Mouse (Mus musculus) retina, postnatal 7 days (tissue): Measurements from ENCODE around the gene Bbs7.
"Not testable (repeated sequence)": the region's sequence is repeated elsewhere in the genome, so short reads cannot be mapped to it uniquely, and the experiment has no call there.

Source experiments
- DNase-seq: peaks from one replicate; pipeline ENCODE4 v3.0.0-alpha.2; 2012; ENCODE audit warnings: low read depth, low spot score

Gene Bbs7

GRCm38 (mm10) chr3:36613202-36613907 lies at the start of gene Bbs7:
Gene Bbs7, minus strand, starts transcription at chr3:36613477.
- DNase-seq = peak; percentile 95

GRCm38 (mm10) chr3:36645245-36645559 lies 31.9 kb upstream of the Bbs7 start:
- not testable (repeated sequence) for DNase-seq

GRCm38 (mm10) chr3:36644554-36645244 lies 31.4 kb upstream of the Bbs7 start:
- no peak for DNase-seq

DNA sequence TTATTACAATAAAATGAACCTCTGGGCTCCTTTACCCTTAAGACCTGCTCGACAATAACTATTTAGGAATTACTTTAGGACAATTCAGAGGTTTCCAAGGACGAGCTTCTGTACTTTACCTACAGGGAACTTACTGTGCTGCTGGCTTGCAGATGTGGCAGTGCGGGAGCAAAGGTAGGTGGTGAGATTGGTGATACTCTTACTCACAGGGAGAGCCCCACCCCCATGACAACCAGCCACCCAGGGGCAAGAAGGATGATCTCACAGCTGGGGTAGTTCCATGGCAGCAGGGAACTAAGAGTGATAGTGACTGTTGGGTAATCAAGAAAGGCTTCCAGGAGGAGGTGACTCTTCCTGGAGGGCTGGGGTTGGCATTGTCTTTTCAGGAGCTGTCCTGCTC lies 30.1 kb upstream of the Bbs7 start:
- DNase-seq = no peak

DNA sequence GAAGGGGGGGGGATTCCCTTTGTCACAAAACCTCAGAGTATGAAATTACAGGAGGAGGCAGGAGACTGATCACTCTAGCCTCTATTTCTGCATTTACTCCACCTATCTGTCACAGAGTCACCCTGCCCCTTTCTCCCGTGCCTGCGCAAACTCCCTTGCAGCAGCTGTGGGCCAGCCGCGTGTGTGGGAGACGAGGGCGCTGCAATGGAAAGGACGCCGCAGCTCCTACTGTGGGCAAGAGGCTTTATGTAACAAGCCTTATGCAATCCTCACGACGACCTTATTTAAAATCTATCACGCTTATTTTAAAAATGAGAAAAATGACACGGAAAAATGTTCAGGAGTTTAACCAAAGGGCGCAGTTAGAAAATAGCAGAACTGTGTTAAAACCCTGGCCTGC lies 29.5 kb upstream of the Bbs7 start:
- no peak for DNase-seq

- DNase-seq = no peak
Measured at GRCm38 (mm10) chr3:36640787-36641186, 27.5 kb upstream of the Bbs7 start.

DNA sequence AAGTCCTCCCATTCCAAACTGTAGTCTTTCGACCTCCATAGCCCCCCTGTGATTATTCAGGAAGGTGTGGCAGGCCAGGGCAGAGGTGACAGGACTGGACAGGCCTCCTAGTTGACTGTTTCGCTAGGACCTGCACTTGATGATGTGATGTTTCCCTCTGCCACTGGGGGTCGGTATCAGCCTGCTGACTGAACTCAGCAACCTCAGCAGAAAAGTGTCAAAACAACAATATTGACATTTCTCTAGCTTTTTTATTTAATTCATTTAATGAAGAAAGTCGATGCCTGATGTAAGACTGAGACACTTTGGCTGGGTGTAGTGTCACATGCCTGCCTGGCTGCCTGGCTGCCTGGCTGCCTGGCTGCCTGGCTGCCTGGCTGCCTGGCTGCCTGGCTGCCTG lies 22.2 kb upstream of the Bbs7 start:
- DNase-seq = peak; percentile 29

- DNase-seq = no peak
Measured at GRCm38 (mm10) chr3:36626803-36627202, 13.5 kb upstream of the Bbs7 start.

- peak; percentile 71 for DNase-seq
Measured at GRCm38 (mm10) chr3:36618181-36618580, 4.9 kb upstream of the Bbs7 start.

GRCm38 (mm10) chr3:36613908-36614255 lies 605 bp upstream of the Bbs7 start:
- no peak for DNase-seq

DNA sequence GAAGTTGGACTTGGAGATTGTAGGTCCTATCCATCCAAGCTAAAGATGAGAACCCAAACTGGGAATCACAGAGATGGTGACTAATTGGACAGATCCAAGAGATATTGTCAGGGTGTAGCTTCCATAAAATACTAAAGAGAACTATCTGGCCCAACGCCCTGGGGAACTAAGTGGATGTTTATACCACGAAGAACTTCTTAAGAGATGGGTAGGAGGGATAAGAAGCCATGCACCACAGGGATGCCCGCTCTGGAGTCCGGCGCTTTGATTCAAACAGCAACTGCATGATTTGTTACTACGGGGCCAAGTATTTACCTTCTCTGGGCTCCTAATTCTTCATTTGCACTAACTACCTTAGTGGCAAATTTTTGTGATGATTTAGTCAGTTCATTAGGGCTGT lies 590 bp downstream of the Bbs7 start:
- DNase-seq = no peak

GRCm38 (mm10) chr3:36605894-36606783 lies 7.1 kb downstream of the Bbs7 start:
- DNase-seq = no peak

DNA sequence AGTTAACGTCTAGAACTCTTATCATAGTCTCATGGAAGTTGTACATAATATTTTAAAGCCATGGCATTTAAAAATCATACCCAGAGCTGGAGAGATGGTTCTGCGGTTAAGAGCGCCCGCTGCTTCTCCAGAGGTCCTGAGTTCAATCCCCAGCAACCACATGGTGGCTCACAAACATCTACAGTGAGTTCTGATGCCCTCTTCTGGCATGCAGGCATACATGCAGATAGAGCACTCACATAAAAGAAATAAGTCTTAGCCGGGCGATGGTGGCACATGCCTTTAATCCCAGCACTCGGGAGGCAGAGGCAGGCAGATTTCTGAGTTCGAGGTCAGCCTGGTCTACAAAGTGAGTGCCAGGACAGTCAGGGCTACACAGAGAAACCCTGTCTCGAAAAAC lies 13.5 kb downstream of the Bbs7 start:
- not testable (repeated sequence) for DNase-seq

DNA sequence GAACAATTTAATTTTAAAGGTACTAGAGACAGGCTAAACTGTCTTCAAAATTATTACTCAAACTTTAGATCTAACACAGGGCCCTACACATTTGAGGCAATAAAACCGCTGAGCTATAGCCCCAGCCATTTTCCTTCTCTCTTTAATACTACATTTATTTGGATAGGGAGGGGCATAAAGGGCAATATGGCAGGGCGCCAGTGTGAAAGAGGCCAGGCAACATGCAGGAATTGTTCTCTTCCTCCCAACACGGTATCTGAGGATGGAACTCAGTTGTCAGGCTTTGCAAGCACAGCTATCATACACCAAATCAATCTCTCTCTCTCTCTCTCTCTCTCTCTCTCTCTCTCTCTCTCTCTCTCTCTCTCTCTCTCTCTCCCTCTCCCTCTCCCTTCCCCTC lies 14.5 kb downstream of the Bbs7 start:
- DNase-seq = no peak

DNA sequence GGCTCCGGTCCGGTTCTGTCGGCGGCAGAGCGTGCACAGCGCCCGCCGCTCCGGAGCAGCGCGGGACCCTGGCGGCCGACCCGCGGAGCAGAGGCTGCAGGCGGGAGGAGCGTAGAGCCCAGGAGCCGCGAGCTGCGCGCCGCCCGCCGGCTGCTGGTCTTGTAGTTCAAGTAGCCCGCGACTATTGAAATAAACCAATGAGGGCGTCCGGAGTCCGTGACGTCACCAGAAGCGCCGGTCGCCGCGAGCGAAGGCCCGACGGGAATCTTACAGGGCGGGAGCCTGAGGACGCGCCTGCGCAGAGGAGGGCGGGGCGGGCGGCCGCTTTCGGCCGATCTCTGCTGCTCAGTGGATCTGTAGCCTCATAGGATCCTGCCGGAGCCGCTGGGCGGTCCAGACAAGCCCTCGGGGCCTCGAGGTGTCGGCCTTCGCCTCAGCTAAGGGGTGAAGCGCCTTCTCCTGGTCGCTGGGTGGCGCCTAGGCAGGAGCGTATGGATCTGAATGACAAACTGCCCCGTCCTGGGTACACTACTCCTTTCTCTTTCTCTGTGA lies 41.4 kb downstream of the Bbs7 start, which contains the start of gene Ccna2:
TSS of gene Ccna2 (minus strand) at position 324 of the 552 bp plus-strand sequence.
- peak; percentile 93 for DNase-seq

- no peak for DNase-seq
Measured at GRCm38 (mm10) chr3:36571361-36571826, 41.9 kb downstream of the Bbs7 start.

- DNase-seq = no peak
Measured at GRCm38 (mm10) chr3:36569836-36570235, 43.4 kb downstream of the Bbs7 start.

- no peak for DNase-seq
Measured at GRCm38 (mm10) chr3:36563666-36564065, 49.6 kb downstream of the Bbs7 start.

GRCm38 (mm10) chr3:36559606-36560005 lies 53.7 kb downstream of the Bbs7 start:
- no peak for DNase-seq

DNA sequence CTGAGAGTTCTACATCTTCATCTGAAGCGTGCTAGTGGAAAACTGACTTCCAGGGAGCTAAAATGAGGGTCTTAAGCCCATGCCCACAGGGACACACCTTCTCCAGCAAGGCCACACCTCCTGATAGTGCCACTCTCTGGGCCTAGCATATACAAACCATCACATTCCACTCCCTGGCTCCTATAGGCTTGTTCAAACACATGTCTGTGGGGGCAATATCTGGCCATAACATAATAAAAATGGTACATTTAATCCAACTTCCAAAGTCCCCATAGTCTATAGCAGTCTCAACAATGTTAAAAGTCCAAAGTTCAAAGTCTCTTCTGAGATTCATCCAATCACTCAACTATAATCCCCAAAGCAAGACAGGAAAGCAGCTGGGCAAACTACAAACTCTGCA lies 55.7 kb downstream of the Bbs7 start:
- no peak for DNase-seq

GRCm38 (mm10) chr3:36552406-36553047 lies 60.8 kb downstream of the Bbs7 start, which contains the start of gene Exosc9:
Gene Exosc9, plus strand, starts transcription at chr3:36552606.
- peak; percentile 87 for DNase-seq
